Mouse (Mus musculus) lung, postnatal 0 days (tissue): ENCODE measurements at regions not wholly inside any gene's neighbourhood (a gene's known extent, or its start where the extent isn't known, plus 50 kb on each side); places are given as distances from the start of the nearest gene placed in this dataset.
A peak's percentile ranks its signal among the peaks of the same experiment; 100 is the strongest.

Experiments used
- ATAC-seq: fragments of 200-750 bp; cut with Nextera tagmentation; 2 replicates; pipeline ENCODE4 v1.8.0; 2017; ENCODE audit warnings: moderate library complexity
- DNase-seq: peaks from one replicate; pipeline ENCODE4 v3.0.0-alpha.2; 2016; ENCODE audit warnings: low spot score
- H3K27ac ChIP-seq: fragments of 300-500 bp; sonication (generic); 2 replicates; pipeline ENCODE4 v1.5.1; 2014; ENCODE audit warnings: antibody characterized with exemption, mild to moderate bottlenecking, low read length, mixed read lengths
- H3K27me3 ChIP-seq: fragments of 300-500 bp; sonication (generic); replicated peaks from 2 replicates; pipeline ENCODE4 v1.6.1; 2014; ENCODE audit warnings: low read length, mixed read lengths; ENCODE audit not compliant: insufficient read depth
- H3K36me3 ChIP-seq: fragments of 300-500 bp; sonication (generic); 2 replicates; pipeline ENCODE4 v1.6.1; 2014; ENCODE audit warnings: low read length, mixed read lengths; ENCODE audit not compliant: insufficient read depth
- H3K4me1 ChIP-seq: fragments of 300-500 bp; sonication (generic); 2 replicates; pipeline ENCODE4 v1.6.1; 2014; ENCODE audit warnings: antibody characterized with exemption, low read depth, low read length, mixed read lengths; ENCODE audit not compliant: insufficient read depth
- H3K4me2 ChIP-seq: fragments of 300-500 bp; sonication (generic); replicated peaks from 2 replicates; pipeline ENCODE4 v1.6.1; 2014; ENCODE audit warnings: low read depth, mild to moderate bottlenecking, low read length, moderate library complexity, mixed read lengths
- H3K4me3 ChIP-seq: fragments of 300-500 bp; sonication (generic); 2 replicates; pipeline ENCODE4 v1.5.1; 2014; ENCODE audit warnings: low read depth, low read length
- H3K9ac ChIP-seq: fragments of 300-500 bp; sonication (generic); replicated peaks from 2 replicates; pipeline ENCODE4 v1.6.1; 2014; ENCODE audit warnings: low read depth, mild to moderate bottlenecking
- H3K9me3 ChIP-seq: fragments of 300-500 bp; sonication (generic); 2 replicates; pipeline ENCODE4 v1.6.1; 2016; ENCODE audit warnings: low read length, mixed read lengths
- CTCF ChIP-seq: IDR thresholded peaks from 2 replicates; pipeline ENCODE4 v1.5.1; 2016; ENCODE audit warnings: antibody characterized with exemption, mild to moderate bottlenecking
- EP300 ChIP-seq: IDR thresholded peaks from 2 replicates; pipeline ENCODE4 v1.6.1; 2016; ENCODE audit warnings: antibody characterized with exemption, mild to moderate bottlenecking, control low read depth
- WGBS: fragments of 180-500 bp; shearing (Covaris S2); extraction: QIAGEN DNeasy Blood & Tissue Kit; methylation state at CpG from one replicate; pipeline ENCODE4 v1.1.7; 2014; 5-methylcytosine and 5-hydroxymethylcytosine counted together

GRCm38 (mm10) chr3:145705317-145705716 lies 53.2 kb upstream of the Ddah1 start:
- Histone ChIP-seq H3K36me3 (no peaks in the 10 kb centered on the region), H3K27ac (no peak overlapping the region), H3K9me3 (no peaks in the 10 kb centered on the region), H3K4me3 (no peak overlapping the region), H3K9ac (no peak overlapping the region), H3K27me3 (no peaks in the 10 kb centered on the region), H3K4me1 (no peaks in the 10 kb centered on the region), H3K4me2 (no peak overlapping the region)
- peak; percentile 59 for DNase-seq
- TF ChIP-seq EP300: no peak
- TF ChIP-seq CTCF: no peak
- 52% methylated on average over 5 of the region's 5 CpGs for WGBS
- peak; percentile 82 for ATAC-seq

- no peak overlapping the region for H3K4me2 ChIP-seq
- ATAC-seq: no peak
- no peak overlapping the region for H3K27ac ChIP-seq
- H3K36me3 ChIP-seq: no peaks in the 10 kb centered on the region
- no peaks in the 10 kb centered on the region for H3K9me3 ChIP-seq
- no peaks in the 10 kb centered on the region for H3K4me1 ChIP-seq
- no peak overlapping the region for H3K4me3 ChIP-seq
- no peak overlapping the region for H3K9ac ChIP-seq
- H3K27me3 ChIP-seq: no peaks in the 10 kb centered on the region
- 49% methylated on average over 9 of the region's 9 CpGs for WGBS
- TF ChIP-seq CTCF (no peak), EP300 (no peak)
- DNase-seq: no peak
Observed at GRCm38 (mm10) chr3:145704054-145704453, 54.3 kb upstream of the Ccn1 start.

GRCm38 (mm10) chr3:145703411-145703924 lies 53.7 kb upstream of the Ccn1 start:
- Histone ChIP-seq H3K27ac (no peak overlapping the region; the same call in 1 of the 2 replicates), H3K27me3 (no peaks in the 10 kb centered on the region), H3K9me3 (no peaks in the 10 kb centered on the region), H3K4me1 (no peaks in the 10 kb centered on the region), H3K4me3 (no peak overlapping the region), H3K9ac (no peak overlapping the region), H3K4me2 (no peak overlapping the region), H3K36me3 (no peaks in the 10 kb centered on the region)
- WGBS: 11% methylated on average over 11 of the region's 11 CpGs
- ATAC-seq (peak; percentile 59), DNase-seq (peak; percentile 63)
- TF ChIP-seq CTCF: no peak
- TF ChIP-seq EP300: peak; percentile 19; the same call in 1 of the 2 replicates

- no peak for DNase-seq
- H3K4me3 ChIP-seq: no peak overlapping the region
- TF ChIP-seq EP300 (0 out of 2 replicates have a peak, but pooled peaks have one; percentile 3), CTCF (no peak)
- no peaks in the 10 kb centered on the region for H3K4me1 ChIP-seq
- no peak overlapping the region for H3K9ac ChIP-seq
- H3K36me3 ChIP-seq: no peaks in the 10 kb centered on the region
- no peaks in the 10 kb centered on the region for H3K9me3 ChIP-seq
- ATAC-seq: no peak
- no peak overlapping the region for H3K27ac ChIP-seq
- no peaks in the 10 kb centered on the region for H3K27me3 ChIP-seq
- 58% methylated on average over 5 of the region's 5 CpGs for WGBS
- H3K4me2 ChIP-seq: no peak overlapping the region
Observed at GRCm38 (mm10) chr3:145702739-145703138, 53.0 kb upstream of the Ccn1 start.

GRCm38 (mm10) chr3:145701945-145702344 lies 52.2 kb upstream of the Ccn1 start:
- Histone ChIP-seq H3K36me3 (no peaks in the 10 kb centered on the region), H3K9me3 (no peaks in the 10 kb centered on the region), H3K27ac (no peak overlapping the region), H3K4me2 (no peak overlapping the region), H3K4me1 (no peaks in the 10 kb centered on the region), H3K4me3 (no peak overlapping the region), H3K27me3 (no peaks in the 10 kb centered on the region), H3K9ac (no peak overlapping the region)
- DNase-seq (no peak), ATAC-seq (no peak)
- WGBS: 79% methylated on average over 6 of the region's 6 CpGs
- no peak for TF ChIP-seq CTCF
- TF ChIP-seq EP300: no peak
